Mouse (Mus musculus) liver, adult 2 months (tissue): ENCODE measurements around the gene Tbc1d22a. TPM values are rescaled to one million over a fixed set of nuclear protein-coding genes. Genes with fewer than 3 reads are reported as not detected.

Source experiments
- DNase-seq: peaks from one replicate; pipeline ENCODE4 v3.0.0-alpha.2; 2011; ENCODE audit warnings: low read depth, low spot score; ENCODE audit errors: extremely low read depth
- H3K27ac ChIP-seq: fragments of 200-500 bp; replicated peaks from 2 replicates; pipeline ENCODE4 v1.5.1; 2012; ENCODE audit warnings: low read depth, mild to moderate bottlenecking, control low read depth, inconsistent platforms, low read length; ENCODE audit not compliant: insufficient read depth
- H3K27me3 ChIP-seq: fragments of 200-500 bp; 2 replicates; pipeline ENCODE4 v1.6.1; 2012; ENCODE audit warnings: mild to moderate bottlenecking, moderate library complexity, low read length, inconsistent platforms; ENCODE audit not compliant: control insufficient read depth, insufficient read depth
- H3K36me3 ChIP-seq: fragments of 200-500 bp; 2 replicates; pipeline ENCODE4 v1.6.1; 2012; ENCODE audit warnings: low read length, inconsistent platforms; ENCODE audit not compliant: control insufficient read depth, insufficient read depth
- H3K4me1 ChIP-seq: fragments of 200-500 bp; 2 replicates; pipeline ENCODE4 v1.6.1; 2011; ENCODE audit warnings: low read length; ENCODE audit not compliant: control insufficient read depth, insufficient read depth
- H3K4me3 ChIP-seq: fragments of 200-500 bp; 2 replicates; pipeline ENCODE4 v1.5.1; 2011; ENCODE audit warnings: low read depth, mild to moderate bottlenecking, control low read depth, low read length, moderate library complexity; ENCODE audit not compliant: insufficient read depth
- H3K79me2 ChIP-seq: fragments of 200-500 bp; 2 replicates; pipeline ENCODE4 v1.6.1; 2012; ENCODE audit warnings: inconsistent platforms, mild to moderate bottlenecking, low read length, moderate library complexity; ENCODE audit not compliant: control insufficient read depth, insufficient read depth
- H3K9ac ChIP-seq: fragments of 200-500 bp; 2 replicates; pipeline ENCODE4 v1.6.1; 2012; ENCODE audit warnings: low read depth, mild to moderate bottlenecking, control low read depth, inconsistent platforms, low read length
- CTCF ChIP-seq: fragments of 200-500 bp; IDR thresholded peaks from 2 replicates; pipeline ENCODE4 v1.5.1; 2011; ENCODE audit warnings: low read depth, low read length, control low read depth
- POLR2A ChIP-seq: fragments of 200-500 bp; IDR thresholded peaks from 2 replicates; pipeline ENCODE4 v1.6.1; 2011; ENCODE audit warnings: low read length, control low read depth; ENCODE audit not compliant: insufficient read depth; ENCODE audit errors: extremely low read depth
- WGBS: fragments of 180-500 bp; shearing (Covaris S2); methylation state at CpG from one replicate; pipeline ENCODE4 v1.1.7; 2018; 5-methylcytosine and 5-hydroxymethylcytosine counted together
- polyA plus RNA-seq: library from polyadenylated mRNA; depleted of rRNA; stranded (reverse); fragments of >200 nt; gene quantifications from 2 replicates; pipeline ENCODE4 v1.2.3, GENCODE M21; 2012
- total RNA-seq: library from RNA; depleted of rRNA; stranded (reverse); fragments of >200 nt; gene quantifications from 2 replicates; pipeline ENCODE4 v1.2.3, GENCODE M21; 2014

The Tbc1d22a gene
- total and polyA plus RNA-seq, 2 experiments, result 9.6 to 14.3 TPM

DNA sequence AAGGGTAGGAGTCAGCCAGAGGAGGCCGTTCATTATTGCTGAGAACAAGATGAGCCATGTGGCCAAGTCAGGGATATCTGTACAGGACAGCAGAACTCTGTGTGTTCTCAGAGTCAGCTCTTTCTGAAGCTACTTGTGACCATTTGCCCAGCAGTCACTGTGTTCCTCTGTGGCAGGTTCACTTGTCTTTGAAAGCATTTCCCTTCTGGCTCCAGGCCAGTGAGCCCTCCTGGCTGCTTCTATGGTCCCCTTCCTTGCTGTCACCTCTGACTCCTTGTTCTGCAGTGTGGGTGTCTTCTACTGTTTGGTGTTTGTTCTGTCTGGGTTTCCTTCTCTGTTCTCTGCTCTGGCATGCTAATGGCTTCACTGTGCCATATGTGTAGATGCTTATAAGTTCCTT is 121.5 kb downstream of the Tbc1d22a start:
- H3K4me3 ChIP-seq, result no peak overlapping the region
- 72% methylated on average over 1 of the region's 1 CpGs for WGBS
- no peaks in the 10 kb centered on the region for H3K4me1 ChIP-seq
- no peak for TF ChIP-seq POLR2A
- TF ChIP-seq CTCF, result no peak
- no peaks in the 10 kb centered on the region for H3K27me3 ChIP-seq
- no peaks in the 10 kb centered on the region for H3K36me3 ChIP-seq
- H3K9ac ChIP-seq, result no peak overlapping the region
- H3K27ac ChIP-seq, result no peak overlapping the region
- no peak for DNase-seq
- H3K79me2 ChIP-seq, result no peaks in the 10 kb centered on the region

DNA sequence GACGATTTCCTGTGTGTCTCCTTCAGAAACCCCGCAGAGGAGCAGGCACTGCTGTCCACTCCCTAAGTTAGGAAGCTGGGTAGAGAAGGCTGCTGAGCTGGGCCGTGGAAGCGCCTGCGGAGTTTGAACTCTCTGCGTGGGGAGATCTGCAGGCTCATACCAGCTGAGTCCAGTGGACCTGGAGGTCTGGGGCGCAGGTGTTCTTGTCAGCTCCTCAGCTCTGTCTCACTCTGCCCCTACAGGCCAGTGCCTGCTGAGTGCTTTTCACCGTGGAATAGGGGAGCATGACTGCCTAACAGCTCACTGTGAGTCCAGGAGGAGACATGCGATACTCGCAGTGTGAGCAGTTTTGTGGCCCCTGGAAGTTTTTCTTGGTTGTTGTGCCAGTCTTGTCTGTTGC is 123.5 kb downstream of the Tbc1d22a start:
- no peaks in the 10 kb centered on the region for H3K36me3 ChIP-seq
- DNase-seq, result no peak
- H3K4me1 ChIP-seq, result no peaks in the 10 kb centered on the region
- no peak overlapping the region for H3K27ac ChIP-seq
- no peaks in the 10 kb centered on the region for H3K27me3 ChIP-seq
- H3K4me3 ChIP-seq, result no peak overlapping the region
- H3K9ac ChIP-seq, result no peak overlapping the region
- TF ChIP-seq CTCF, result no peak
- no peak for TF ChIP-seq POLR2A
- WGBS, result 83% methylated on average over 10 of the region's 10 CpGs
- no peaks in the 10 kb centered on the region for H3K79me2 ChIP-seq

- DNase-seq, result no peak
- Histone ChIP-seq H3K4me1 (no peaks in the 10 kb centered on the region), H3K9ac (no peak overlapping the region), H3K36me3 (no peaks in the 10 kb centered on the region), H3K27ac (no peak overlapping the region), H3K79me2 (no peaks in the 10 kb centered on the region), H3K4me3 (no peak overlapping the region), H3K27me3 (no peaks in the 10 kb centered on the region)
- 100% methylated on average over 2 of the region's 2 CpGs for WGBS
- TF ChIP-seq CTCF (no peak), POLR2A (no peak)
Observed at GRCm38 (mm10) chr15:86339736-86340135, 125.5 kb downstream of the Tbc1d22a start.

DNA sequence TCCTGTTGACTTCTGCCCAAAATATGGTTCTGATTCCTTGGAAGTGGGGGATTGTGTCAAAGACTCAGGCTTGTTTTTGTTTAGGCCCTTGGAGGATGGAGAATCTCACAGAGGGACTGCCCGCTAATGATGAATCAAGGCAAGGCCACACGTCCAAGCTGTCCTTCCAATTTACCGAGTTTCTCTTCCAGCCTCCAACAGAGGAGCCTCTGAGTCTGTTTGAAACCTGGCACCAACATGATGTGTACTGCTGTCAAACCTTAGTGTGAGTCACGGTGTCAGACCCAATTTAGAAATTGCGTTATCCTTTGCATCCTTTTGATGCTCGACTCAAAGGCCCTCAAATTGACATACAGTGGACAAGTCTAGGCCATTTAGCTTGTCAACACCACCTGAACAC is 126.5 kb downstream of the Tbc1d22a start:
- no peak for TF ChIP-seq POLR2A
- no peak for TF ChIP-seq CTCF
- no peak overlapping the region for H3K27ac ChIP-seq
- WGBS, result 93% methylated on average over 6 of the region's 6 CpGs

GRCm38 (mm10) chr15:86342637-86343375 is 128.5 kb downstream of the Tbc1d22a start:
- no peaks in the 10 kb centered on the region for H3K27me3 ChIP-seq
- TF ChIP-seq CTCF (no peak), POLR2A (no peak)
- no peaks in the 10 kb centered on the region for H3K4me1 ChIP-seq
- H3K79me2 ChIP-seq, result no peaks in the 10 kb centered on the region
- no peaks in the 10 kb centered on the region for H3K36me3 ChIP-seq
- WGBS, result 92% methylated on average over 8 of the region's 8 CpGs
- H3K27ac ChIP-seq, result no peak overlapping the region
- DNase-seq, result no peak
- no peak overlapping the region for H3K4me3 ChIP-seq
- H3K9ac ChIP-seq, result no peak overlapping the region

More for the DNA sequence above, 126.5 kb downstream of the Tbc1d22a start:
- no peaks in the 10 kb centered on the region for H3K79me2 ChIP-seq
- no peak overlapping the region for H3K4me3 ChIP-seq
- no peak overlapping the region for H3K9ac ChIP-seq
- no peaks in the 10 kb centered on the region for H3K27me3 ChIP-seq
- H3K4me1 ChIP-seq, result no peaks in the 10 kb centered on the region
- no peaks in the 10 kb centered on the region for H3K36me3 ChIP-seq
- DNase-seq, result no peak

DNA sequence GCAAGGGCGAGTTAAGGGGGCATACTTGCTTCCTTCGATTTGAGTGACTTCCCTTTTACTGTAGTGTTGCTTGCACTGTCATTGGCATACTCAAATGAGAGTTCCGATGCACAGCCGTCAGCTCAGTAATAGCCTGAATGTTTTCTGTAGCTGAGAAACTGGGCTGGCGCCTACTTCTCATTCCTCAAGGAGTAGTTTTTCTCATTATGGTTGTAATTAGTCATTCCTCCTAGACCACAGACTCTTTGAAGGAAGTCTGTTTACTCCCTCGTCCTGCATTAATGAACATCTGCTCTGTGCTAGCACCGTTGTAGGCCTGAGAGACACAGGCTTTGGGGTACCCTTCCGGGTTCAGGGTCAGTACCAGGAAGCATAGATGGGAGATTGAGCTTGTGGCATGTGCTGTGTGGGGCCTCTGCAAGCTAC is 130.7 kb downstream of the Tbc1d22a start:
- Histone ChIP-seq H3K27me3 (no peaks in the 10 kb centered on the region), H3K9ac (no peak overlapping the region), H3K79me2 (no peaks in the 10 kb centered on the region), H3K36me3 (no peaks in the 10 kb centered on the region), H3K4me3 (no peak overlapping the region), H3K4me1 (no peaks in the 10 kb centered on the region), H3K27ac (no peak overlapping the region)
- WGBS, result 82% methylated on average over 8 of the region's 8 CpGs
- DNase-seq, result no peak
- no peak for TF ChIP-seq POLR2A
- TF ChIP-seq CTCF, result no peak
